Mouse (Mus musculus): ENCODE measurements at regions not wholly inside any gene's neighbourhood (a gene's known extent, or its start where the extent isn't known, plus 50 kb on each side); places are given as distances from the start of the nearest gene placed in this dataset.

- peak; percentile 80 for ATAC-seq (ENCODE audit: extremely low read depth, insufficient number of reproducible peaks, low FRiP score, poor library complexity, severe bottlenecking)
Measured at GRCm38 (mm10) chr7:31208237-31209054, 52.8 kb upstream of the Gramd1a start.

- no peak for ATAC-seq (ENCODE audit: extremely low read depth, insufficient number of reproducible peaks, low FRiP score, poor library complexity, severe bottlenecking)
Measured at GRCm38 (mm10) chr7:31207563-31208236, 52.0 kb upstream of the Gramd1a start.
